Mouse (Mus musculus) neural tube, postnatal 0 days (tissue): Measurements from ENCODE around the gene Btbd35f20. TPM values are rescaled to one million over a fixed set of nuclear protein-coding genes. Genes with fewer than 3 reads are reported as not detected.

Experiments used
- polyA plus RNA-seq: library from polyadenylated mRNA; unstranded; fragments of >200 nt; fragmentation: Nextera tagmentation; extraction: Ambion mirVana; gene quantifications from 2 replicates; pipeline ENCODE4 v1.2.1, GENCODE M21; 2015

Gene Btbd35f20
- polyA plus RNA-seq: not detected in 2 replicates

GRCm38 (mm10) chrX:4291145-4291544 is at the start of gene Btbd35f20:
Gene Btbd35f20 (minus strand): TSS chrX:4291245.

Other genes starting within 250 kb of the Btbd35f20 start
- not detected in 2 replicates for gene Btbd35f28, start 94.7 kb downstream of the Btbd35f20 start, polyA plus RNA-seq
- gene Btbd35f17, start 79.4 kb upstream of the Btbd35f20 start, polyA plus RNA-seq: not detected in 2 replicates